Mouse (Mus musculus): ENCODE measurements around the gene Foxred2.

DNA sequence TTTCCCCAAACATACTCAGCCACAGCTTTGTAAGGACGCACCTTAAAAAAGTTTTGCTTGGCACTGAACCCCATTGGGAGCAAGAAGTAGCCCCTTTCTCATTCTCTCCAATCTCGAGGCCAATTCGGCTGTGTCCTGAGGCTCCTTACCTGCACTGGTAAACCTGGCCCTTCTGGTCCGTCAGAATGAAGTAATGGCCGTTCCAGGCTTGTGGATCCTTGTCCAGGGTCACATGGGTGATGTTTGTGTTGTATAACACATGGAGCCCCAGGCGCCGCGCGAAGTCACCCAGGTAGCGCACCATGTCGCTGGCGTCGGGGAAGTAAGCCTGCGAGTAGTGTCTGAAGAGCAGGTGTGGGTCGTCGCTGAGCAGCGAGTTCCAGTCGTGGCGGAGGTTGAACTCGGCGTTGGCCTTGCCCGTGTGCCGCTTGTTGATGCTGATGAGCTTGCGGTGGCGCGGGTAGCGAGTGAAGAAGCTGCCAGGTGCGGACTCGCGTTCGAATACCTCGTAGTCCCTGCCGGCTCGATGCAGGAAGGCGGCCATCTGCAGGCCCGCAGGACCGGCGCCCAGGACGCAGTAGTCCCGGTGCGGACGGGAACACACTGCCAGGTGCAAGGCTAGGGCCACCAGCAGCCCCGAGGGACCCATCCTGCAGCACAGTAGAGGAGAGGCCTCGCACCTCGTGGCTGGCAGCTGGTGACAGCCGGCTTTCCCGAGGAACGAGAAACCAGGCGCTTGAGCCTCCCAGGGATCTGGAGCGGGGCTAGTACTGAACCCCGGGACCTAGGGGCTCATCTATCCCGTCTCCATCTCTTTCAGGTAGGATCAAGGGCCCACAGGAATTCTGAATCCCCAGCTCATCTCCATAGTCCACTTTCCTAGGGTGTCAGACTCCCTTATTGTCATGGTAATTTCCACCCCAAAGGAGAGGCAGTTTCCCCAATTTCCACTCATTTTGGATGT lies 800 bp downstream of the Foxred2 start:
- no peak for TF ChIP-seq CTCF (IDR thresholded peaks at IDR 0.05; ENCODE audit: borderline replicate concordance, extremely low read depth, insufficient read depth, insufficient read length)
- no peak for TF ChIP-seq POLR2A (IDR thresholded peaks at IDR 0.05; ENCODE audit: borderline replicate concordance, extremely low read depth, insufficient read depth, insufficient read length, poor library complexity, severe bottlenecking)

All from brain, embryonic 14.5 days (tissue).